Mouse (Mus musculus): ENCODE data around the gene Aamp. TPM values are rescaled to one million over a fixed set of nuclear protein-coding genes. Genes with fewer than 3 reads are reported as not detected.

Gene Aamp
- total and polyA plus RNA-seq, 3 experiments, result 89.3 to 116 (median 100) TPM

DNA sequence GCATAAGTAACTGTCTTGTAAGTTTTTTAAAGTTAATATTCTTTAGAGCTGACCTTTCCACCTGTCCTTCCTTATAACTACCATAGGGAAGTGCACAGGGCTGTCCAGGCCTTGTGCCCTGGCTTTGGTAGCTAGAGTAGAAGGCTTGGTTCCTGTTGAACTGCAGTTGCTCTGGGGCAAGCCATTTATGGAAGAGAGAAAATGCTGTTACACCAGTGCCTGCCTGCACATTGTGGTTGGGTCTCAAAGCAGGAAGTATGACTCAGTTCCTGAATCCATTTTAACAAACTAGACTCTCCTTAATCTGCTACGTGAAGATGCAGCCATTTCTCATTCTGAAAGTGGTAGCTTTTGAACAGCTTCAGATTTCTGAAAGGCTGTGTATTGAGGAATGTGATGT lies 35.7 kb downstream of the Aamp start:
- Histone ChIP-seq H3K36me3 (ENCODE audit: control insufficient read depth, insufficient read depth, low read length) (peaks cover 63% of the 10 kb centered on the region), H3K4me1 (ENCODE audit: control insufficient read depth, insufficient read depth, low read length) (peaks cover 22% of the 10 kb centered on the region), H3K27ac (peak overlapping the region; percentile 82), H3K79me2 (replicated peaks; ENCODE audit: control insufficient read depth, insufficient read depth, low read length) (peaks cover 7% of the 10 kb centered on the region), H3K4me3 (peak overlapping the region; percentile 13; the same call in 1 of the 2 replicates), H3K27me3 (ENCODE audit: control insufficient read depth, insufficient read depth, low read length) (no peaks in the 10 kb centered on the region), H3K9ac (ENCODE audit: low read depth, low read length) (no peak overlapping the region)
- peak; percentile 40 to 71 for DNase-seq
- 12% methylated on average over 1 of the region's 1 CpGs for WGBS
- intact Hi-C loops (cut with DNase I), result no loop called here
- TF ChIP-seq POLR2A (IDR thresholded peaks at IDR 0.05; ENCODE audit: insufficient read depth, low read depth, low read length) (0 out of 2 replicates have a peak, but pooled peaks have one; percentile 21), EP300 (IDR thresholded peaks at IDR 0.05; ENCODE audit: insufficient read depth, low read depth, low read length) (peak; percentile 55; the same call in 1 of the 2 replicates), CTCF (IDR thresholded peaks at IDR 0.05) (no peak)

GRCm38 (mm10) chr1:74245525-74245924 lies 39.0 kb downstream of the Aamp start:
- intact Hi-C loops (cut with DNase I), result no loop called here
- Histone ChIP-seq H3K9ac (ENCODE audit: low read depth, low read length) (no peak overlapping the region), H3K79me2 (replicated peaks; ENCODE audit: control insufficient read depth, insufficient read depth, low read length) (peaks cover 10% of the 10 kb centered on the region), H3K4me1 (ENCODE audit: control insufficient read depth, insufficient read depth, low read length) (peaks cover 29% of the 10 kb centered on the region), H3K27ac (no peak overlapping the region), H3K27me3 (ENCODE audit: control insufficient read depth, insufficient read depth, low read length) (no peaks in the 10 kb centered on the region), H3K36me3 (ENCODE audit: control insufficient read depth, insufficient read depth, low read length) (peaks cover 62% of the 10 kb centered on the region), H3K4me3 (no peak overlapping the region)
- no peak for DNase-seq
- no peak for TF ChIP-seq CTCF (IDR thresholded peaks at IDR 0.05)
- TF ChIP-seq EP300 (IDR thresholded peaks at IDR 0.05; ENCODE audit: insufficient read depth, low read depth, low read length), result no peak
- TF ChIP-seq POLR2A (IDR thresholded peaks at IDR 0.05; ENCODE audit: insufficient read depth, low read depth, low read length), result no peak
- WGBS, result 59% methylated on average over 2 of the region's 2 CpGs

GRCm38 (mm10) chr1:74240832-74241231 lies 43.7 kb downstream of the Aamp start:
- intact Hi-C loops (cut with DNase I), result no loop called here
- WGBS, result 12% methylated on average over 4 of the region's 4 CpGs
- no peak for DNase-seq
- Histone ChIP-seq H3K9ac (ENCODE audit: low read depth, low read length) (0 out of 2 replicates have a peak overlapping the region, but pooled peaks have one; percentile 28), H3K27me3 (ENCODE audit: control insufficient read depth, insufficient read depth, low read length) (no peaks in the 10 kb centered on the region), H3K79me2 (replicated peaks; ENCODE audit: control insufficient read depth, insufficient read depth, low read length) (peaks cover 12% of the 10 kb centered on the region), H3K4me3 (no peak overlapping the region), H3K4me1 (ENCODE audit: control insufficient read depth, insufficient read depth, low read length) (peaks cover 25% of the 10 kb centered on the region), H3K36me3 (ENCODE audit: control insufficient read depth, insufficient read depth, low read length) (peaks cover 52% of the 10 kb centered on the region), H3K27ac (peak overlapping the region; percentile 62)
- TF ChIP-seq POLR2A (IDR thresholded peaks at IDR 0.05; ENCODE audit: insufficient read depth, low read depth, low read length) (no peak), CTCF (IDR thresholded peaks at IDR 0.05) (no peak), EP300 (IDR thresholded peaks at IDR 0.05; ENCODE audit: insufficient read depth, low read depth, low read length) (no peak)

- 7% methylated on average over 6 of the region's 6 CpGs for WGBS
- H3K36me3 ChIP-seq (ENCODE audit: control insufficient read depth, insufficient read depth, low read length), result peaks cover 47% of the 10 kb centered on the region
- no peaks in the 10 kb centered on the region for H3K27me3 ChIP-seq (ENCODE audit: control insufficient read depth, insufficient read depth, low read length)
- peaks cover 11% of the 10 kb centered on the region for H3K79me2 ChIP-seq (replicated peaks; ENCODE audit: control insufficient read depth, insufficient read depth, low read length)
- peak; percentile 16 to 50 for DNase-seq
- peak overlapping the region; percentile 62 for H3K27ac ChIP-seq
- TF ChIP-seq CTCF (IDR thresholded peaks at IDR 0.05) (no peak), POLR2A (IDR thresholded peaks at IDR 0.05; ENCODE audit: insufficient read depth, low read depth, low read length) (no peak), EP300 (IDR thresholded peaks at IDR 0.05; ENCODE audit: insufficient read depth, low read depth, low read length) (no peak)
- peak overlapping the region; percentile 41; the same call in 1 of the 2 replicates for H3K4me3 ChIP-seq
- peak overlapping the region; percentile 56 for H3K9ac ChIP-seq (ENCODE audit: low read depth, low read length)
- intact Hi-C loops (cut with DNase I), result no loop called here
- peaks cover 22% of the 10 kb centered on the region for H3K4me1 ChIP-seq (ENCODE audit: control insufficient read depth, insufficient read depth, low read length)
Observed at GRCm38 (mm10) chr1:74240311-74240710, 44.2 kb downstream of the Aamp start.

DNA sequence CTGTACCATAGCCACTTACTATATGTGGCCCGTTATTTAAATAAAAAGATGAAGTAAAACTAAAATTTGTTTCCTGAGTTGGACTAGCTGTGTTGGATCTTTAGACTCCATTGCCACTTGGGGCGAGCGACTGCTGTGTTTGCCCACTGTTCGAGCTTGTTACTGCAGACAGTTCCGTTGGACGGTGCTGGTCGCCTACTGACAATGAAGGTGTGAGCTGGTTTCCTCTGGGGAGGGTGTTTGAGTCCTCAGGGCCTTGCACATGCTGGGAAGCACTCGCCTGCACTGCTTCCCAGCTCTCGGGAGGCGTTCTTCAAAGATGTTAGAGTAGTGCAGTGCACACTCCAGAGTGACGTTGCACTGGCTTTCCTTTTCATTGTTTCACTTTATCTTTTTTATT lies 44.9 kb downstream of the Aamp start:
- Histone ChIP-seq H3K79me2 (replicated peaks; ENCODE audit: control insufficient read depth, insufficient read depth, low read length) (peaks cover 10% of the 10 kb centered on the region), H3K27ac (peak overlapping the region; percentile 62), H3K9ac (ENCODE audit: low read depth, low read length) (peak overlapping the region; percentile 72), H3K4me3 (peak overlapping the region; percentile 41), H3K27me3 (ENCODE audit: control insufficient read depth, insufficient read depth, low read length) (no peaks in the 10 kb centered on the region), H3K36me3 (ENCODE audit: control insufficient read depth, insufficient read depth, low read length) (peaks cover 43% of the 10 kb centered on the region), H3K4me1 (ENCODE audit: control insufficient read depth, insufficient read depth, low read length) (peaks cover 20% of the 10 kb centered on the region)
- peak; percentile 29 to 47 for DNase-seq
- intact Hi-C loops (cut with DNase I), result no loop called here
- WGBS, result 4% methylated on average over 11 of the region's 11 CpGs
- TF ChIP-seq CTCF (IDR thresholded peaks at IDR 0.05), result no peak
- no peak for TF ChIP-seq POLR2A (IDR thresholded peaks at IDR 0.05; ENCODE audit: insufficient read depth, low read depth, low read length)
- TF ChIP-seq EP300 (IDR thresholded peaks at IDR 0.05; ENCODE audit: insufficient read depth, low read depth, low read length), result no peak

GRCm38 (mm10) chr1:74239162-74239561 lies 45.4 kb downstream of the Aamp start:
- peaks cover 8% of the 10 kb centered on the region for H3K79me2 ChIP-seq (replicated peaks; ENCODE audit: control insufficient read depth, insufficient read depth, low read length)
- DNase-seq, result peak in 1 of 2 experiments; percentile 9
- peaks cover 19% of the 10 kb centered on the region for H3K4me1 ChIP-seq (ENCODE audit: control insufficient read depth, insufficient read depth, low read length)
- peaks cover 41% of the 10 kb centered on the region for H3K36me3 ChIP-seq (ENCODE audit: control insufficient read depth, insufficient read depth, low read length)
- peak overlapping the region; percentile 62 for H3K27ac ChIP-seq
- no peak overlapping the region for H3K9ac ChIP-seq (ENCODE audit: low read depth, low read length)
- intact Hi-C loops (cut with DNase I), result no loop called here
- no peak for TF ChIP-seq POLR2A (IDR thresholded peaks at IDR 0.05; ENCODE audit: insufficient read depth, low read depth, low read length)
- H3K27me3 ChIP-seq (ENCODE audit: control insufficient read depth, insufficient read depth, low read length), result no peaks in the 10 kb centered on the region
- 15% methylated on average over 7 of the region's 7 CpGs for WGBS
- H3K4me3 ChIP-seq, result peak overlapping the region; percentile 41
